Mouse (Mus musculus): ENCODE results near the gene Atf7ip. TPM values are rescaled to one million over a fixed set of nuclear protein-coding genes. Genes with fewer than 3 reads are reported as not detected.

Gene Atf7ip
- polyA plus RNA-seq, 1 experiment = 20.5 TPM

DNA sequence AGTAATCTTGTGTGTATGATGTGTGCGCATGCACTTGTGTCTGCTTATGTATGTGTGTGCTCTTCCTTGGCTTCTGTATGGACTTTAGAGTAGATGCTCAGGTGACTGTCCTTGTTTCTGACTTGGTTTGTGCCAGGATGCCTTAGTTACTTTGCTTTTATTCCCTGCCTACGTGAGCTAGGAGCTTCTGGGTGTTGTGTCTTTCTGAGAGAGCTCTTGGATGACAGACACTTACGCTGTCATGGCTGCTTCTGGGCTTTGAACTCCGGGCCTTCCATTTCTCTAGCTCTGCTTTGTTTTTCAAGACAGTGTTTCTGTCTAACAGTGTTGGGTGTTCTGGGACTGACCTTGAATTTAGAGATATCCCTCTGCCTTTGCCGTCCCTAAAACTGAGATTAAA, 16.7 kb downstream of the Atf7ip start:
- no peak for DNase-seq (ENCODE audit: low spot score)

DNA sequence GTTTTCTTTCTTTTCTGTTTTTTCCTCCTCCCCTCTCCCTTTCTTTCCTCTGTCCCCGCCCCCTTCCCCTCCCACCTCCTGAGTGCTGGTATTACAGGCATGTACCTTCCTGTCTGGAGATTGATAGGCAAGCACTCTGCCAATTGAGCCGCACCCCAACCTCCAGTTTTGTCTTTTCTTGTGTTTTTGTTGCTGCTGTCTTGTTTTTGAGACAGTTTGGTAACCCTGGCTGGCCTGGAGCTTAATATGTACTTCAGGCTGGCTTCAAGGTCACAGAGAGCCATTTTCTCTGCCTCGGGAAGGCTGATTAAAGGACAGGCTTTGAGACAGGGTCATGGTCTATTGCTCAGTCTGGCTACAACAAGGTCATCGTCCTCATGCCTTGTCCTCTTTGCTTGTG, 18.8 kb downstream of the Atf7ip start:
- DNase-seq (ENCODE audit: low spot score) = no peak

DNA sequence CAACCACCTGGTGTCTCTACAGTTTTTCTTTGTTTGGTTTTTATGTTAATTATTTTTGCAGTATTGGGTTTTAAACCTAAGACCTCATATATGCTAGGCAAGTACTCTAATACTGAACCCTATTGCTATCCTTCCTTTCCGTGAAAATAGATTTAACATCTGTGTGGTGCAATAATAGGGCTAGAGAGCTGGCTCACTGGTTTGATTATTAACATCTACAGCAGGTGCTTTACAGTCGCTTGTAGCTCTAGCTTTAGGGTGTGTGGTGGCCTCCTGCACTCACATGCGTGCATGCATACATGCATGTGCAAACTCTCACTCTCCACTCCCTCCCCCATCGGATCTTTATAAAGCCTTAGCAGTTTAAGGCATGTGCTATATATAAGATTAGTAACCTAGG, 19.6 kb downstream of the Atf7ip start:
- no peak for DNase-seq (ENCODE audit: low spot score)

DNA sequence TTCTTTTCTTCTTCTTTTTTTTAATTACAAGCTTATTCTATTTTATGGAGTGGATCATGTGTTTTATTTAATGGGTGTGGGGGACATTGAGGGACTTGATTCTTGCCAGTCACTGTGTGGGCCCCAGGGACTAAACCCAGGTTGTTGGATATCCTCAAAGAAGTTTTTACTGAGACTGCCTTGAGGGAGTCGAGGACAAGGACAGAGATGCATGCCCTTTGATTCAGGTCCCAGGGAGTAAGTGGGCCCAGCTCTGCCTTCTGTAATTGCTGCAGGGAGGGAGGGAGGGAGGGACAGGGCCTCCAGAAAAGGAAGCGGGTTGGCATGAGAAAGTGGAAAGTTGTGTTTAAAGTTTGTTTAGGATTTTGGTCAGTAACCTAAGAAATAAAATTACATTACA, 23.2 kb downstream of the Atf7ip start:
- DNase-seq (ENCODE audit: low spot score) = no peak

DNA sequence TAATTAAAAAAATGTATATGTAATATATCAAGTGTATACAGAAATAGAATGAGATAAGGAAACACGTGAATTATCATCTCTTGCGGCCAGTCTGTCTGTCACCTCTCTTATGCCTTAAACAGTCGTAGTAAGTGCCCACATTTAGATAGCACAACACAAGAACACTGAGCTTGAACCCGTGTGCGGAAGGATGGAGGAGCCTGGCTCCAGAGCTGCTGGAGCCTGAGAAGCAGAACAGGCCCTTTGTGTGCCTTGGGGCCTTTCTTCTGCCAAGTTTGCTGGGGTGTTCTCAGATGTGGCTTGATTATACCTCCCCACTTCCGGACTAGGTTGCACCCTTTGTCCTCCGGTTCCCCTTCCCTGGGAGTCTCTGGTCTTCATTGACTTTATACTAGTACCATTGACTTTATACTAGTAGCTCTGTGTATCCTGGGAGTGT, 25.8 kb downstream of the Atf7ip start:
- no peak for DNase-seq (ENCODE audit: low spot score)

DNA sequence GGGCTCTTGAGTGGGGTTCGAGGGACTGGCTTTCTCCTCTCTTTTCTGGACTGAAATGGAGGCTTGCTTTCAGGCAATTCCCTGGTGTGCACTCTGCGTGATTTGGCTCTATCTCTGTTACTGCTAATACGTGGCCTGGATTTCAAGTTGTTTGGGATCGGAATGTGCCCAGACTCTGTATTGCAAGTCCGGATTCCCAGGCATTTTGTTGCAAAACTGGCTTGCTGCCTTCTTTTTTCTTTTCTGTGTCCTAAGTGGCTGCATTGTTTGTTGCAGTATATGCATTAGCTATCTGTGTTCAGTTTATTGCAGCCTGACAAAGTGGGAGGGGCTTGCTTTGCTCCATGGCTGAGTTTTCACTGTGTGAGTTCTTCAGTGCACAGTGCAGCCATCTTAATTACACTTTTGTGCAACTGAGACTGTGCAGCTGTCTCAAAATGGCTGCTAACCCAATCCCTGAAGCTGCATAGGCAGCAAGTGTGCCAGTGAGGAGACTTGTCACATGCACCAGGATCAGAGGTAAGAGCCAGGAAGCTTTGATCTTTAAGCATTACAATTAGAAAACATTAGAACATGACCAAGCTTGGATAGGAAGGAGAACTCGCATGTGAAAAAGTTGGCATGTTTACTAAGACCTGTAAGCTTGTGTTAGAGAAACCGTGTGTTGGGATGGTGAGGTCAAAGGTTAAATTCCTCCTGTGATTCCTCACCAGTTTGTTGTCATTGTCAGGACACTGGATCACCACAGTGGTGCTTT, 26.7 kb downstream of the Atf7ip start:
- no peak for DNase-seq (ENCODE audit: low spot score)

DNA sequence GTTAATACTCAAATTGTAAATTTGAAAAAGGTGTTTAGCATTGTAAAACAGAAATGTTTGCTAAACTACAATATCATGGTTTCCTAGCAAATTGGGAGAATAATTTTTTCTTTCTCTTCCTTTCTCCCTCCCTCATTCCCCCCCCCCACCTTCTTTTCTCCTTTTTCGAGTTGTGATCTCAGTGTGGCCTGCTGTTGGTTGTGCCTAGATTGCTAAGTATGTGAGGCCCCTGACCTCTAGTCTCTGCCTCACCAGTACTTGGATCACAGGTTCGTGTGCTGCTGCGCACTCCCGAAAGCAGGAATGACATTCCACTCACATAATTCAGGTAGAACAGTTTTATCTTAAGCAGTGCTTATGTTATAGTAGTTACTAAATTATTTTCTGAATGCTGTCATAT, 27.8 kb downstream of the Atf7ip start:
- DNase-seq (ENCODE audit: low spot score) = no peak

DNA sequence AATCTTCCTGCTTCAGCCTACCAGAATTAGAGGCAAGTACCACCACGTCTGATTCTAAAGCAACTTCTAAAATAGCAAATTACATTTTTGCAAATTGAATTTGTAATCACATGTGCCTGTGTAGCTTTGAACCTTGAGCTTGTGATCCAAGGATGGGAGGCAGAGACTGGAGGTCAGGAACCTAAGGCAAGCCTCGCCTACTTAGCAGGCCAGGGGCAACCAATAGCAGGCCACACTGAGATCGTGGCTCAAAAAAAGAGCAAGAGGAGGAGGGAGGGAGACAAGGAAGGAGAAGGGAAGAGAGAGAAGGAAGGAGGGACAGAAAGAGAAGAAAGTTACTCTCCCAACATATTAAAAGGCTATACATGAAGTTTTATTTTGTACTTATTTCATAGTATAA, 28.5 kb downstream of the Atf7ip start:
- no peak for DNase-seq (ENCODE audit: low spot score)

DNA sequence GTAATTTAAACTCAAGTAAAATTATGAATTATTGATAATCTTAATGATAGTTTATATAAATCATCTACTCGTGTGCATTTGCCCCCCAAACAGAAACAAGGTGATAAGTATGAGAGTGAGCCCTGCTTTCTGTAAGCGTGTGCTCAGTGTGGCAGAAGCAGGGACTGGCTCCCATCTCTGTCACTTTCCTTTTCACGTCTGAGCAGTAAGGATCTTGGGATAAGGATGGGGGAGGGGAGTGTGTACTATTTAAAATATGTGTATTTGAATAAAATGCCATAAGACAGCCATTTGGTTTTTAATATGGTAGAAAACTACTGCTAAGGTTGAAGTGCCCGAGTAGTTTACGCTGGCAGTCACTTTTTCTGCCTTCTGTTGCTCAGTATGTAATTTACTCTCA, 29.2 kb downstream of the Atf7ip start:
- no peak for DNase-seq (ENCODE audit: low spot score)

DNA sequence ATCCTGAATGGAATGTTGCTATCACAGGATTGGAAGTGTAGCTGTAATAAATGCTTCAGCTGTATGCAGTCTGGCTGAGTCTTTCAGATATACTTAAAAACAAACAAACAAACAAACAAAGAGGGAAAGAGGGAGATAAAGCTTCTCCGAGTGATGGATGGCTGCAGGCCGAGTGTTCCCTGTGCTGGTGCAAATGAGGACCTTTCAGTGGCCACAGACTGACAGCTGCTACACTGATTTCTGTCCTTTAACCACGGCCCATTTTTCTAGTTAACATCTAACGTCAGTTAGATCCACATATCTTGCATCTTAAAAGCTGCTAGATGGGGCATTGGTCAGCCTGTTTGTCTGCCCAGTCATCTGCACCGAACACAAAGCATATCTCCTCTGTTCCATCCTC, 30.2 kb downstream of the Atf7ip start:
- no peak for DNase-seq (ENCODE audit: low spot score)

DNA sequence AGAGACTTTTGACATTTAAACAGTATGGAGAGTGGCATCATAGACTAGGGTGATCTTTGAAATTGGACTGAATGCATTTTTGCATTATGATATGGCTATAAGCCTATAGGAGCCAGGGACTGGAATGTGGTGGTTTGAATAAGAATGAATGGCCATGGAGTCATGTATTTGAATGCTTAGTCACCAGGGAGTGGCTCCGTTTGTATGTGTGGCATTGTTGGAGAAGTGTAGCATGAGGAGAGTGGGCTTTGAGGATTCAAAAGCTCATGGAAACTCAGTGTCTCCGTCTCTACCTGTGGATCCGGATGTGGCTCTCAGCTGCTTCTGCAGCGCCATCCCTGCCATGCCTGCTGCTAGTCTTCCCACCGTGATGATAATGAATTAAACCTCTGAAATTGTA, 35.4 kb downstream of the Atf7ip start:
- no peak for DNase-seq (ENCODE audit: low spot score)

DNA sequence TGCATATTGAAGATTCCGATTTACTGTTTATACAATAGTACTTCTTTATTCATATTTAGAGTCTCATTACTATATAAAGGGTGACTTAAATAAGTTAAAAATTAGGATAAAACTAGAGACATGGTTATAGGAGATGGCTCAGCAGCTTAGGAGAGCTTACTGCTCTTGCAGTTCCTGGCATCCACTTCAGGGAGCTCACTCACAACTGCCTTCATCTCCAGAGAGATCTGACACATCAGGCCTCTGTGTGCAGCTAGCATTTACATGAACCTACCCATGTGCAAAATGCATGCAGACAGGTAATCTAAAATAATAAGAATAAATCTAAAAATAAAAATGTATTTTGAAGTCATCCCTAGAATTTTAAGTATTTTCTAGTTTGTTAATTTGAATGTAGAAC, 36.1 kb downstream of the Atf7ip start:
- no peak for DNase-seq (ENCODE audit: low spot score)

DNA sequence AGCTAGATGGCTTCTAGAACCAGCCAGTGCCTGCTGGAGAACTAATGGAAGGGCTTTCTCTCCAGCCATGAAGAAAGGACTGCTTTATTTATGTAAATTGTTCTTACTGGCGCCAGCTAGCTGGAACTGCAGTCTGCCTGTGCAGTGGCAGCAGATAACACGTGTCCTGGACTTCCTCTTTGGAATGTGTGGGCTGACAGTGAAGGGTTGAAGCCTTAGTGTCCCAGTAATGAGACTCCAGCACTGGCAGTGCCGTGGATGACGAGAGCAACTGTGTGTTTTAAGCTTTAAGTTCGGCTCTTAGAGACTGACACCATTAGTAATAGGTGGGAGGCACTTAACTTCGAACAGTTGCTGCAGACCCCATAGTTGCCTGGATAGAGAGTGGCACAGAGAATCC, 37.2 kb downstream of the Atf7ip start:
- no peak for DNase-seq (ENCODE audit: low spot score)

DNA sequence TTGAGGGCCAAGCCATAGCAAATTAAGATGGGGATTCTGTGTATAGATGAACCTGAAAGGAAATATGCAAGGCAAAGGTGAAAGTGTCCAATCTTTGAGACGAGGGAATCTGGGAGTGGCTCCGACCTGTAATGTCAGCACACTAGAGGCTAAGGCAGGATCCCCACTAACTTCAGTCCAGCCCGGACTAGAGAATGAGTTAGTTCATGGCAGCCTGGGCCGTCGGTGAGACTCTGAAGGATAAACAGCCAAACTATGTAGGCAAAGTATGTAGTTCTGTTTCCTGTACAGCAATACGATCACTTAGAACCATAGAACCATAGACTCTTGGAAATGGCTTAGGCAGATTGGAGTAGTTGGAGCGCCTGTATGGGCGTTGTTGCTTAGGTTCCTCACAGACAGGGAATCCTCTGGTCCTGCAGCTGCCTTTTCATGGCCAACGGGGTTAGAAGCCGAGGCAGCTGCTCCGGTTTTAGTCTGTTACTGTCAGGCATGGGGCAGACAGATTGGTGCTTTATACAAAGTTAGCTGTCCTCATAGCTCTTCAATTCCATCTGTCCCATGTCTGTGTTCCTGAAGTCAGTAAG, 39.4 kb downstream of the Atf7ip start:
- no peak for DNase-seq (ENCODE audit: low spot score)

DNA sequence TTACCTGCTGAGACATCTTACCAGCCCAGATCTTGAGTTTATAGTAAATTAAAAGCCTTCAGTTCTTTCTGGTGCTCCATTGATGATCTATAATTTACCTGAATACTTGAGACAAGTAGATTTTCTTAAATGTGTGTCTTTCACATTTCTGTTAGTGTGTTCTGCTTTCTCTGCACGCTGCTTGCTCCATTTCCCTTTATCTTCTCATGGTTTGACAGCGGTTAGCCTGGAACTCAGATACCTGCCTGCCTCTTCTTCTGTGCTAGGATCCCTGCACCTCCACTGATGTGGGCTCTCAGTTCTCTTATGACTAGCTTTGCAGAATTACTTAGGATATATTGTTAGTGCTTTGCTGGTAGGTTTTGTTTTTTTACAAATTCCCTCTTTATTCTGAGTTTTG, 40.3 kb downstream of the Atf7ip start:
- DNase-seq (ENCODE audit: low spot score) = no peak

DNA sequence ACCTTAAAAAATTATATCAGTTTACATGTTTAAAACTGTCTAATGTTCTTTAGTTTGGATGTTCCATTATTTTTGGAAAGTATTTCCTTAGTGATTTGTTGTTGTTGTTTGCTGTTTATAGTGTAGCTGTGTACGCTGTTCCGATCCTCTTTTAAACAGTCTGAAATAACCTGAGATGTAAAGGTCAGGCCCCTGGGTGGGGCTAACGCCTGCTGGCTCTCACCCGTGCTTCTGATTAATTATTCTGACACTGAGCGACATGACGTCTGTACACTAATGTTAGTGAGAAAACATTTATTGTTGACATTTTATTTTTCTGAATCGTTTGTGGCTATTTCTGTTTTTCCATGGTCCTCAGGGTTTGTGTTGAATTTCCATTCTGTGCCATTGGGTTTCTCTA, 41.0 kb downstream of the Atf7ip start:
- DNase-seq (ENCODE audit: low spot score) = no peak

DNA sequence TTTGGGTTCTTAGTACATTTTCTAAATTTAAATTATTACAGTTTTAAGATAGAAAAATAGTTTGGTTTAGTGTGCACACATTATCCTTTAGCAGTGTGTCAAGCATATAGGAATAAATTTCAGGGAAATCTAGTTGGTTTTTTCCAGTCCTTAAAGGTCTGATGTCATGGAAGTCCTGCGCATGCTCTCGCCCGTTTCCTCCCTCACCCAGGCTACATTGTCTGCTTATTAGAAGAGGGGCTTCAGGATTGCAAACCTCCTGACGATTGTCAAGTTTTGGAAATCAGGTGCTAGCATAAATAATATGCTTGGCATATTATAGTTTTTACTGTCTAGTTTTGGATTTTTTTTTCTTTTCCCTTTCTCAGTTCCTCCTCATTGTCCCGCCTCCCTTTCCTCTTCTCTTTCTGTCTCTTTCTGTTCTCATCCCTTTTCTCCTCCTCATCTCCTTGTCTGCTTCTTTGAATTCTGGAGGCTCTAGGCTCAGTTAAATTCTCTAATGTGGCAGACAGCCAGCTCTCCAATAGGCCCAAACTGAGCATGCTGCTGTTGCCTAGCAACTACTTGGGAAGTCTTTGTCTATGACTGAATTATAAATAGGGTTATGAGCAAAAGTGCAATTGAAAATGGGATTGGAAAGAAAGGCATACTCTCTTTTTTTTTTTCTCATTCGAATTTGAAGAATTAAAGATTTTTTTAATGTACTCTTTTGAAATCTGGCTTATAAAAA, 42.2 kb downstream of the Atf7ip start:
- no peak for DNase-seq (ENCODE audit: low spot score)

DNA sequence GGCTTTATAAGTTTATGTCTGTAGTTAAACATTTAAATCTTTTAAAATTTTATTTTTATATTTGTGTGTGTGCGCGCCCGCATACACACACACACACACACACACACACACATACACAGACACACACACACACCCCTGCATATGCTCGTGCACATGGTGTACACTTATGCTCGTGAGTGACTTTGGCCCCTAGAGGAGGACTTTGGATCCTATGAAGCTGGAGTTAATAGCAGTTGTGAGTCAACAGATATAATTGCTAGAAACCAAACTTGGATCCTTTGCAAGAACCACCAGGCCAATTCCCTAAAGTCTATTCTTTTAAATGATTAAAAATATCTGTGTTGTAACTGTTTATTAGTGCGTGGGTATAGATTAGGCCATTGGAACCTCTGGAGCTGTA, 42.8 kb downstream of the Atf7ip start:
- DNase-seq (ENCODE audit: low spot score) = no peak

DNA sequence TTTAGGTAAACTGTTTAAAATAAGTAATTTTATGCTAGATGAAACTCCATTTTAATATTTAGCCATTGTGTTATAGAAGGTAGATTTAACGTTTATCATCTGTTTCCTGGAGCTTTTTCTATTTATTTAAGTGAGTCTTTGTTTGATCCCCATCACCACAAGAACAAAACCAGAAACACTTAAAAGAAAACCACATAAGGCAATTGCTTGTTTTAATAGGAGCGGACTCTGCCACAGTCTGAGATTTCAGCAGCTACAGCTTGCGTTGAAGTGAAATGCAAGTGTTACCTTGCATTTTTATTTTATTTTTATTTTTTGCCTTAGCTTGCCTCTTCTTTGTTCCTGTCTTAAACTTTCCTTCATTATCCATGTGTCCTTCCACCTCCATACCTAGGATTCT, 43.6 kb downstream of the Atf7ip start:
- DNase-seq (ENCODE audit: low spot score) = no peak

DNA sequence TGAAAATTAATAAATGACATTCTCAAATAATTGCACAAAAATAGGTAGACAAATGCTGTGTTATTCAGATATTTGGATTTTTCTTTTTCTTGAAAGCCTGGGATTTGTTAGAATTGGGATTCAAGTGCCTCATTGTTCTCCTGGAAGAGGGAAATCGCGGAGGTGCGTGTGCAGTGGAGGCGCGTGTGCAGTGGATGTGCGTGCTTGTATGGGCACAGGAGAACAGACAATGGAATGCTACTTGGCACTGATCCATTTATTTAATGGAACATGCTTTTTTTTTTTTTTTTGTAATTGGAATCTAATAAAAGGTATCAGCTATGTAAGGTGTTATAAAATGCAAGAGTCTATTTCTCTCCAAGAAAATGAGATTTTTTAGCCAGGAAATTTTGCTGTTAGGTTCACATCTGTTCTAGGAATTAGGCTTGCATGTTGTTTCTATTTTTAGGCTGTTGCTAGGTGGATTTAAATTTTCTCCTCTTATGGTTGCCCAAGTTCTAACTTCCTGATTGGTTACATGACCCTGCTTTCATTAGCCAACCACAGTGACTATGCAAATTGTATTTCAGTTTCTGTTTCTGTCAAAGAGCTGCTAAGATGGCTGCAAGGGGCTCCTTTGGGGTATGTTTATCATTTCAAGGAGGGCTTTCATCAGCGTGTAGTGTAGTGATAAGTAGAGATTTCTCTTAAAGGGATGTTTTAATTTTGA, 44.8 kb downstream of the Atf7ip start:
- DNase-seq (ENCODE audit: low spot score) = no peak

DNA sequence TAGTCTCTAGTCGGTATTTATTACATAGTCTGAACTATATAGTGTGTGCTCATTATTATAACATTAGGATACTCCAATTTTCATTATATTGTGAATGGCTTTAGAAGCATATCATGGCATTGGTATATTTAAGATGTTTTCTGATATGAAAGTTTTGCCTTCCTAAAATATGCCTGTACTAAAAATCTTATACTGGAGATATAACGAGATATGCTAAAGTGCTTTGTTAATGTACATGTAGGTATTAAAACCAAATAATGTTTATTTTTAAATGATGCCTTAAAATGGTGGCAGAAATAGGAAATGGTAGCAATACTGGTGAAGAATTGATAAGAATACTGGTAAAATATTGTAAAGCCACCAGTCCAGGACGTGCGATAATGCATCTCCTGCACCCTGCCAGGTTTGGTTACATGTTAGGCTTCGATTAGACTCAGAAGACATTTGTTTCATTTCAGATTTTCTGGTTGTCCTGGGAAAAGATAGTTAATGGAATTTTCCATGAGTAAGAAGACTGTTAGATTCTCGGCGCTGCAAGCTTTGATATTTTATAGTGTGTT, 45.7 kb downstream of the Atf7ip start:
- DNase-seq (ENCODE audit: low spot score) = no peak

DNA sequence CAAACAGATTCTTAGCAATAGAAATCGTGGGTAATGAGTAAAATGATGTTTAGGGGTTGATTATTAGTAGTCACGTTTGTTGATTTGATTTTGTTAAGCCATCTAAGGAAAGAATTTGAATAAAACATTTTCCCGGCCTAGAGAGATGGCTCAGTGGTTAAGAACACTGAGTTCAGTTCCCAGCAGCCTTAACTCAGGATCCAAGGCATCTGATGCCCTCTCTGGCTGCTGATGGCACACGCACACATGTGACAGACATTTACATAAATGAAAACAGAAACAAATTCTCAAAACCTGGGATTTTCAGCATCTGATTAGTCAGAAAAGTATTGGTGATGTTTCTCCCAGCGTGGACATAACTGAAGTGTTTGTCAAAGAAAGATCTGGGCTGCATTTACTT, 47.2 kb downstream of the Atf7ip start:
- no peak for DNase-seq (ENCODE audit: low spot score)

All from urinary bladder, adult 2 months (tissue).